Mouse (Mus musculus) G1E (cell line): ENCODE data around the gene Tmco4.

Experiments
- CTCF ChIP-seq: IDR thresholded peaks from 2 replicates; pipeline ENCODE4 v1.5.1; 2012; ENCODE audit warnings: low read depth, low read length, inconsistent platforms, mixed read lengths
- GATA1 ChIP-seq: IDR thresholded peaks from 2 replicates; pipeline ENCODE4 v1.6.1; 2012; ENCODE audit warnings: borderline replicate concordance, low read length, inconsistent platforms, mixed read lengths
- POLR2AphosphoS5 ChIP-seq: IDR thresholded peaks from 2 replicates; pipeline ENCODE4 v1.6.1; 2012; ENCODE audit warnings: low read depth, low read length, inconsistent platforms; ENCODE audit not compliant: insufficient replicate concordance
- TAL1 ChIP-seq: conservative IDR thresholded peaks from 2 replicates; pipeline ENCODE4 v1.6.1; 2012; ENCODE audit warnings: low read depth, low read length, inconsistent platforms, mixed read lengths

DNA sequence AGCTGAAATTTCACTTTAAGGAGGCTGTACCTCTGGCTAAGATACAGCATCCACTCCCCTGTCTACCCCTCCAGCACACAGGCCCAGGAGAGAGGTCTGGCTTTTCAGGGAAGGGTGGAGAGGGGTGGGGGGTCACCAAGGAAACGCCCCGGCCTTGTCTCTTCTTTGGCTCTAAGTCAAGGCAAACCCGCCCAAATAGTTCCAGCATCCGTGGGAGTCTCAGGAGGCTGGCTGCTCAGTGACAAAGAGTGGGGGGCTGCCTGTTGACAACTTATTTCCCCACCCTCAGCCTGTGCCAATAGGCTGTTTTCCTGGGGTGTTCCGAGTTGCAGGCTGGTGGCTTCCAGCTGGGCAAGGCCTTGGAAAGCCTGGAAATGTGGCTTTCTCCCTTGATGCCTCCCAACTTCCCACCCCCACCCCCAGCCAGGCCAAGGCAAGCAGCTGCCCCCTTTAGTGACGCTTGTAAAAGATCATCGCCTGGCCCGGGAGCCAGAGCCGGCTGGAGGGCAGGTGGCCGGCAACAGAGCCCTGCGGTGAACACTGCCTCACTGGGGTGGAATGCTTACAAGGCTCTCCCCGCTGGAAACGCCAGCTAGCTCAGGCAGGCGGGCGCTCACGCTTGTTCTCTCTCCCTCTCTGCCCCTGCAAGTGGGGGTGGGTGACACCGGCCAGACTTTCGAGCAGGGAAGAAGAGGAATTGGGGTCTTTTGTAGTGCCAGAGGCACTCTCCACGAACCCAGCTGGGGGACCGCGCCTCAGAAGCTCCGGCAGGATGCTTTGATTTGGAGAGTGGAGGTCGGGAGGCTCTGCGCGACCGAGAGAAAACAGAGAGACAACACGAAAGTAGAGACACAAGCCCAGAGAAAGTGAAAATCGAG, 119.0 kb downstream of the Tmco4 start:
- TF ChIP-seq CTCF = no peak
- TF ChIP-seq GATA1 = no peak
- no peak for TF ChIP-seq TAL1
- no peak for TF ChIP-seq POLR2AphosphoS5
